Mouse (Mus musculus): ENCODE results near the gene Sdk2. TPM values are rescaled to one million over a fixed set of nuclear protein-coding genes. Genes with fewer than 3 reads are reported as not detected.

Gene Sdk2
- polyA plus RNA-seq (2012; rRNA removed), result 1.1 and 2.2 TPM in 2 replicates

GRCm38 (mm10) chr11:114066951-114067762 lies at the start of gene Sdk2:
TSS of gene Sdk2 (minus strand) at chr11:114067046.

GRCm38 (mm10) chr11:113751484-113752084 lies 315.3 kb downstream of the Sdk2 start, which contains the start of gene Cdc42ep4:
TSS of gene Cdc42ep4 (minus strand) at chr11:113751881.

Measured in colon, adult 2 months (tissue).